Mouse (Mus musculus) kidney, postnatal 4 days (tissue): Measurements from ENCODE around the gene Bcl2a1d.
A peak's percentile ranks its signal among the peaks of the same experiment; 100 is the strongest.
"Not testable (repeated sequence)": the region's sequence is repeated elsewhere in the genome, so short reads cannot be mapped to it uniquely, and the experiment has no call there.

Experiments used
- DNase-seq, 2 experiments: peaks; one replicate each; pipeline ENCODE4 v3.0.0; 2021; ENCODE audit warnings: mixed read lengths in 2 of 2

Bcl2a1d gene

GRCm38 (mm10) chr9:88731728-88732127 is at the start of gene Bcl2a1d:
Gene Bcl2a1d, minus strand, starts transcription at chr9:88731914.
- not testable (repeated sequence) for DNase-seq

DNA sequence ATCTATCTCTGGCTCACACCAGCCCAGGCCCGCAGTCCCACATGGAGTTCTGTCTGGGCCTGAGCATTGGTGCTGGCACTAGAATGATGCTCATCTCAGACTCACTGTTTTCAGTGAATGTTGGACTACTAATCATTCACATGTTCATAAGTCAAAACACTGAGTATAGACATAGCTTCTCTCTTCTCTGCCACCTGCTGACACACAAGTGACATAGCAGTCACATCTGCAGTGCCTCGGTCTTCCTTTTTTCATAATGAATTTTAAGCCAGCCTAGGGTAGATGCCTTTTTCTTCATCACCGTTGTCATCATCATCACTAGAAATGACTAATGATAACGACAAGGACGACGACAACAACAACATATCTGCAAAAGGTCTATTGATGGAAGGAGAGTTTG is 38.5 kb upstream of the Bcl2a1d start:
- not testable (repeated sequence) for DNase-seq

DNA sequence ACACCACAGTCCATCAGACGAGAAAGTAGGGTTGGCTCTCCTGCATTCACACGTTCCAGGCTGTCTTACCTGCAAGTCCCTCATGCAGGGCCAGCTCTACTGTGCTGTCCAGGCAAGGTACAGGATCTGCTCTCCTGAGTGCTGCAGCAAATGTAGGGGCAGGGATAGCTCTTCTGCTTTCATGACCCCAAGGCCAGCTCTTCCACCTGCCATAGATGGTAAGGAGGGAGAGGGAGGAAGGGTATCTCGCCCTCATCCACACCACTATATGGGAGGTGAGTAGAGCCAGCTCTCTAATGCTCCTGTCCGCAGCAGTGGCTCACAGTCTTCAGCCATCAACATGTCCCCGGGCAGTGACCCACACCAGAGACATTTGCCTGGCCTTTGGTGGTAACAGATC is 37.8 kb upstream of the Bcl2a1d start:
- not testable (repeated sequence) for DNase-seq

- DNase-seq, result peak; percentile 57 to 61
Measured at GRCm38 (mm10) chr9:88746687-88747086, 15.0 kb upstream of the Bcl2a1d start.

GRCm38 (mm10) chr9:88746046-88746445 is 14.3 kb upstream of the Bcl2a1d start:
- DNase-seq, result not testable (repeated sequence)

DNA sequence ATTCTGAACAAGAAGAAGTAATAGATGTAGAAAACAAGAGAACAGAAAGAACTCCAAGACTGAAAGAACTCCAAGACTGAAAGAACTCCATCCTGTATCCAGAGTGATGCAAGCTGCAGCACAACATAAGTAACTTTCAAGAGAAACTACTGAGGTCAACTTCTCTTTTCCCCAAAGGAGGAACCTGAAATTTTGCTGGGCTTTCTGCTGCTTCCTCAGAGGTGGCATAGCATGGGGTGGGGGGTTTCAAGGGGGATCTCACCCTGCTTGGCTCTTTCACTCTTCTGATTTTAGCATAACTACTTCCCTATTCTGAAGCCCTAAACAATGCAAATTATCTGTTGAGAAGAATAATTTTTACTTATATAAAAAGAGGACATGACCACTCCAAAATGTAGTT is 3.6 kb upstream of the Bcl2a1d start:
- DNase-seq, result not testable (repeated sequence)

DNA sequence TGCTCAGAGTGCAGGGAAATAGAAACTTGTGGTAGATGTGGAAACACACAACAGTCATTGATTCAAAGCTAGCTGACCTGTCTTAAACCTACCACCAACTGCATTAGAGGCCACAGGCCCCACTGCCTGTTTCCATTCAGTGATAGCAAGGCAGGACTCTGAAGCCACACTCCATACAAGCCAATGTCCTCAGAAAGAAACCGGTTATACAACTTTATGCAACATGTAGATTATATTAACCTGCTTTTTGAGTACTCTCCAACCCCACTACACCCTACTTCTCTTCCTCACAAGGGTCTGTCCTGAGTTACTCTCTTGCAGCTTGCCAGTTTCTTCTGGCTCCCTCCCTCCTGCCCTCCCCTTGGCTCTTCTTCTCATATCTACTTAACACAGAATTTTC is 1.5 kb upstream of the Bcl2a1d start:
- not testable (repeated sequence) for DNase-seq

- not testable (repeated sequence) for DNase-seq
Measured at GRCm38 (mm10) chr9:88732334-88732733, 620 bp upstream of the Bcl2a1d start.

GRCm38 (mm10) chr9:88728311-88728710 is 3.4 kb downstream of the Bcl2a1d start:
- not testable (repeated sequence) for DNase-seq

DNA sequence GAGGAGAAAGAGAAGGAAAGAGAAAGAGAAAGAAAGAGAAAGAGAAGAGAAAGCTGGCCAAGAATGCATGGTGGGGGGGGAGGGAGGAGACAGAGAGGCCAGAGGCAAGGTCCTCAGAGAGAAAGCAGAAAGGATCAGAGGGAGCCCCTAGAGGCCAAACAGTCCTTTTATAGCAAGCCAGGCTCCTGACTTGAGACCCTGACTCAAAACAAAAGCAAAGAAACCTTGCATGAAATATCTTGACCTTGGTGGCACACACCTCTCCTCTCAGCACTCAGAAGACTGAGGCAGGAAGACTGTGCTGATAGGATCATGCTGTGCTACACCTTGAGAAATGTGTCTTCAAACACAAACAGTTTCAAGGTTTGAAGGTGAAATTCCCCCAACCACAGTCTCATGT is 10.1 kb downstream of the Bcl2a1d start:
- not testable (repeated sequence) for DNase-seq

DNA sequence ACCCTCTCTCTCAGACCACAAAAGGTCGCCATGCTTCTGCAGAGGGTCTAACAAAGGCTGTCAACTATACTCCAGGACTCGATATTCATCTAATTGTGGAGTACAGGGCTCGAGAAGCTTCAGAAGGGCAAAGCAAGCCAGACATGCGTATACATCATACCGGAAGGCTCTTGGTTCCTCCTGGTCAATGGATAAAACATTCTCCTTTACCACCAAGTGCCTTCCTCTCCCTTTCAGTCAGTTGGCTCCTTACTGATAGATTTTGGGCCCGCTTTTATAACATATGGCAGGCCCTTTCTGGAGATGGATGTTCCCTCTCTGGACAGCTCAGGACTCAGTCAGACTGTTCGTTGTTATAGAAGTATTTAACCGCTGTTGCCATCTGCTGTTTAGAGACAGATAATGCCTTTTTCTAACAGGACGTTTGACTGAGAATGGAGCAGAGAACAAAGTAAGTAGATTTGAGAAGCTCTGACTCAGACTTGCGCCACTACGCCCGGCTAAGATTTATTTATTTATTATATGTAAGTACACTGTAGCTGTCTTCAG is 11.7 kb downstream of the Bcl2a1d start, which contains the start of gene Mthfsl:
Gene Mthfsl (minus strand): TSS at position 308 of the 549 bp plus-strand sequence.
- peak; percentile 31 to 49 for DNase-seq

DNA sequence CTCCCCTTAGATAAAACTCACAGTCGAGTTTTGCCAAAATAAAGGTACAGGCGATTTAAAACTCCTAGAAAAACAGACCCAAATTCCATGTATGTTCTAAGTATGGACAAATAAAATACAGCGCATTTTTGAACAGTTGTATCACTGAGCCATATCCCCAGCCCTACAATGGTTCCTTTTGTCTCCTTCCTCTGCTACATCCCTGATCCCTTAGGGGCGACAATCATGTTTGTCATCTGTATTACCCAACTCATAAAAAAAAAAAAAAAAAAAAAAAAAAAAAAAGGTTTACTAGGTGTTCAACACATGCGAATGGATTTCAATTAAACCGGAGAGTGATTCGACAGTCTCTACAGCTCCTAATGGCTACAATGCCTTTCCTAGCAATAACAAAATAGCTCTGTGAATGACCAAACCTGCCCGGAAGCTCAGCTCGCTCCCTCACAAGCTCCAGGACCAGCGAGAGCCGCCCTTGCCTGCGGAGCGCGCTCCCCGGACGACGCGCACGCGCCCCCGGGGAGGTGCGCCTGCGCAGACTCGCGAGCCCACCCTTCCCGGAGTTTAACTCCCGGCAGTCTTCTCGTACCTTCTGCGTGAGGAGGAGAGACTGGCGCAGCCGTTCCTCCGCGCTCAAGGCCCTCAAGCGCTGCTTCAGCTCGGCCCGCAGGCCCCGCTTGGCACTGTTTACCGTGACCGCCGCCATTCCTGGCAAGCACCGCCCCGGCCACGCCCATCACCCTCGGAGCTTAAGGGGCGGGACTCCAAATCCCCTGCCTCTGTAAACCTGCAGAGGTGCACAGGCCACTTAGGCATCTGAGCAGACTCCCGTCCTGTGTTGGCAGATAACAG is 12.4 kb downstream of the Bcl2a1d start:
- peak in 1 of 2 experiments; percentile 43 for DNase-seq

- not testable (repeated sequence) for DNase-seq
Measured at GRCm38 (mm10) chr9:88718593-88718992, 13.1 kb downstream of the Bcl2a1d start.

DNA sequence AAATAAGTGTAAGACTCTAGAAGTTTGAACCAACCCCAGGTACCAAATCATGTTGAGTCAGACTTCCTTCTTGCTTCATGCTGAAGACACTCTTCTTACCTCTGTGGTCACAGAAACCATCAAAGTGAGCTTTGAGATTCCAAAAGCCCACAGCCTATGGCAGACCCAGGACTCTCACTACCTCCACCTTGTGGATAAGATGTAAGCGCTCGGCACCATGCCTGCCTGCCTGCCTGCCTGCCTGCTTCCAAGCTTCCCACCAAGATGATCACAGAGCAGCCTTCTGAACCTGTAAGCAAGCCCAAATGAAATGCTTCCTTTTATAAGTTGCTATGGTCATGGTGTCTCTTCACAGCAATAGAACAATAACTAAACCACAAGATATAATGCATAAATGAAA is 13.6 kb downstream of the Bcl2a1d start:
- DNase-seq, result peak; percentile 61 to 70

GRCm38 (mm10) chr9:88714515-88714914 is 17.2 kb downstream of the Bcl2a1d start:
- DNase-seq, result not testable (repeated sequence)

DNA sequence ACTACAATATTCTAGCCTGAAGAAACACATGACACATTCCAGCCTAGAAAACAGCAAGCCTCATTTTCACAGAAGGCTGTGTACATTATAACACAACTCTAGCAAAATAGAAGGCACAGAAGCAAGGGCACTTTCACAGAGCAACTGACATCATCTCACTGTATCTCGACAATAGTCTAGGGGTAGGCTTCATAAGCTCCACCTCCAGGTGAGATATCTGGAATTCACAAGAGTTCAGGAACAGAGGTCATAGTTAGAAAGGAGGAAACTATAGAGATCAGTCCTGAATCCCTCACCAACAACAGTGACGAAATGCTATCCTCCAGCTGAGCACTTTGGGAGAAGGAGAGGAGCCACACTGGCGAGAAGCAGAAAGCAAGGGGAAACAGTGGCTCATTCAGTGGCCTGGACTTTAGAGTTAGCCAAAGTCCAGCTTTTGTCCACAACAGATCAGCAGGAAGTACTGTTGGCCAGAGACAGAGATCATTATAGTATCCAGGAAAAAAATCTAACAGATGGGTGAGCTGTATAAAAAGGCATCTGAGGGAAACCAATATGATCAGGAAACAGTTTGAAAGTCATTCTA is 19.5 kb downstream of the Bcl2a1d start:
- DNase-seq, result not testable (repeated sequence)

DNA sequence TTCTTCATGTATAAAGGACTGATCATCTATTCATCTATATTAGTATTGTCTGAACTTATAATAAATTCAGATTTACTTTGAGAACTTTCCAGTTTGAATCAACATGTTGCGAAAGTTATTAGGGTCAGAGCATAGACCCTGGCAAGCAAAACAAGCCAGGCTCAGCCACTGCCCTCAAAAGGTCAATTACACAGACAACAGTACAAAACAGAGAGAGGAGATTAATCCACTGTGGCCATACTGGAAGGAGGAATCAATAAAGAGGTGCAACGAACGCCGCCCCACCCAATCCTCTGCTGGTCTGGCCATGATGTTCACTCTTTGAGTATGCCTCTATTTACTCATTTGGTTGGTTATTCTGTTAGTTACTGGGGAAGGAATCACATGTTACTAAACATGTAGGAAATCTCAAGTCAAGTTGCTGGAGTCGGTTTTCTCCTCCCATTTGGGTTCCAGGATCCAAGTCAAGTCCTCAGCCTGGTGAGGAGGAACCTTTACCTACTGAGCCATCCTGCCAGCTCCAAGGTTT is 20.7 kb downstream of the Bcl2a1d start:
- not testable (repeated sequence) for DNase-seq

DNA sequence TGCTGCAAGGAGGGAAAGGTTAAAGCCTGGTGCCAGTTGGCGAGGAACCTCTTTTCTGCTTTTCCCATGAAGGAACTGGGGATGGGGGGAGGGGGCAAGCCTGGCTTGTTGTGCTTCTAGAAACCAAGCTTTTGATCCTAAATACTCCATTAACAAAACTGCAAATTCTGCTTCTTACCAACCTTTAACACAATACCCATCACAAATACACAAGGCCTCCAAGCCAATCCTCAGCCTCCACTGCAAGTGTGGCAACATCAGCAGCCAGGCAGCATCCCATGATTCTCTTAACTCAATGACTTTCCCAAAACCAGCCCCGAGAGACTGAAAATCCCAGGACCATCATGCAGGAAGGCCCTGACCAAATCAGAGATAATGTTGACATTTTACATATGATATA is 21.3 kb downstream of the Bcl2a1d start:
- not testable (repeated sequence) for DNase-seq

- not testable (repeated sequence) for DNase-seq
Measured at GRCm38 (mm10) chr9:88709794-88710193, 21.9 kb downstream of the Bcl2a1d start.

GRCm38 (mm10) chr9:88709304-88709703 is 22.4 kb downstream of the Bcl2a1d start:
- no peak for DNase-seq

DNA sequence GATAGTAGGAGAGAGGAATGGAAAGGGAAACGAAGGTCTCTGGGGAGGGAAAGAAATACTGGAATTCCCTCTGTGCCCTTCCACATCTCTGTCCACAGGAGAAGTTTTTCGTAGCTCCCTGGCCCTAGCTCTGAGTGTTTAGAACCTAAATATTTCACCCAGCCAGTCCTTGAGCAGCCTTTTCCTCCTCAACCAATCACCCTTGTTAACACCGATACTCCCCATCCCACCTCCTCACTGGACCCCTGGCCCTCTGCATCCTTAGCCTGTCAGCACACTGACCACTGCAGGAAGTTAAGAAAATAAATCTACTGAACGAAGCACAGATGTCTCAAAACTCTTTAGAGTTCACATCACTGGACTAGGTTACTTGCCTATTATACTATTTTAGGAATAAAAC is 25.0 kb downstream of the Bcl2a1d start:
- DNase-seq, result peak in 1 of 2 experiments; percentile 26

DNA sequence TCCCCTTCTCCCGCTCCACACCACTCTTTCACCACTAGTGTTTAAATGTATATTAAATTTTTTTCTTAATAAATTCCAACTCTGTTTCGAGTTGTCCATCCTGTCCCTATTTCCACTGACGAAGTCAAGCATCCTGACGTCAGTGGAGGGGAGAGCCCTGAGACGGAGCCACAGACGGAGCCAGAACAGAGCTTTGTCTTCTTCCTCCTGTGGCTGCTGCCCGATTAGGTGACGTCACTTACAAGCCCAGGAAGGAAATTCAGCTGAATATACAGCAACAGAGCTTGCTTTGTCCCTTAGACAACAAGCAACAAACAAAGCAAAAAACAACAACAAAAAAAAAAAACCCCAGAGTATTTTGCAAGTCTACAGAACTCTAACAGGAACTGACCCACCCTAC is 26.6 kb downstream of the Bcl2a1d start:
- DNase-seq, result not testable (repeated sequence)

- not testable (repeated sequence) for DNase-seq
Measured at GRCm38 (mm10) chr9:88698746-88699145, 33.0 kb downstream of the Bcl2a1d start.
